Comparison of ENCODE assay signal across 38 mouse cellular contexts in the genomic region with DNA sequence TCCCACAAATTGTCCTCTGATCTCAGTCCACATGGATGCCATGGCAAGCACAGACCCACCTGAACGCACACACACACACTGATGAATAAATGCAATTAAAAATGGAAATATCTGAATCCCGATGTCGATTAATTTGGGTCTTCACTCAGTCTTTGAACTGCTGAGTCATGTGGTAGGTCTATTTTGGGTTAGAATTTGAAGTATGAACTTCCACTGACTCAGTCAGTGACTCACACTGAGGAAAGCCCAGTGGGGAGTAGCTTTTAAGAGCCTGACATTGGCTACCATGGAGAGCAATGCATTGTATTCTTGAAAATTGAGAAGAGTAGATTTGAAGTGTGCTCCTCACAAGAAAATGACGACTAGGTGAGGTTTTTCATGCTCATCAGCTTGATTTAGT. TPM values are rescaled to one million over a fixed set of nuclear protein-coding genes. Genes with fewer than 3 reads are reported as not detected.
DNase-seq lines count a peak whose midpoint lies in the region; ATAC-seq and TF ChIP-seq lines count a peak whose summit lies in the region.
"Had no signal": no experiment of that assay in that cellular context is flagged by ENCODE, and none has a peak within 500 bp of the region (broad histone marks: within the 10 kb centered on the region; RNA-seq: fewer than 3 reads in every experiment).

No protein-coding gene starts in this region.

- TF ChIP-seq POLR2A in MEL (IDR thresholded peaks at IDR 0.05; ENCODE audit: control insufficient read depth in 1 of 2, insufficient read depth in 1 of 2, low read depth in 1 of 2, low read length in 2 of 2, poor library complexity in 1 of 2): no peak

- H3K4me1 ChIP-seq in MEL (ENCODE audit: control insufficient read depth in 1 of 2, insufficient read depth in 2 of 2, low read length in 2 of 2): peaks cover 0 to 9% of the 10 kb centered on the region in 2 experiments; a peak in 2 of 4 replicates
- H3K4me1 ChIP-seq in hindbrain, embryonic 13.5 days (replicated peaks): no peaks in the 10 kb centered on the region
- H3K4me1 ChIP-seq: embryonic facial prominence, embryonic 13.5 days; hindbrain, embryonic 15.5 days; limb, embryonic 10.5 days; limb, embryonic 15.5 days; liver, embryonic 13.5 days; midbrain, embryonic 13.5 days; neural tube, embryonic 15.5 days had no signal

- H3K4me2 ChIP-seq in hindbrain, embryonic 13.5 days: no peak overlapping the region
- H3K4me2 ChIP-seq: embryonic facial prominence, embryonic 13.5 days; heart, embryonic 13.5 days; hindbrain, embryonic 15.5 days; limb, embryonic 15.5 days; liver, embryonic 13.5 days; midbrain, embryonic 13.5 days; neural tube, embryonic 15.5 days had no signal

- TF ChIP-seq CTCF in MEL (IDR thresholded peaks at IDR 0.05 in 2 of 3, conservative IDR thresholded peaks at IDR 0.05 in 1 of 3; ENCODE audit: control insufficient read depth in 1 of 3, insufficient read depth in 1 of 3, low read depth in 2 of 3, low read length in 3 of 3, poor library complexity in 1 of 3, severe bottlenecking in 1 of 3): no peak
- no peak for TF ChIP-seq CTCF in gastrocnemius, adult 2 months (IDR thresholded peaks at IDR 0.05)

- WGBS in hindbrain, embryonic 13.5 days: 79% methylated on average over 4 of the region's 4 CpGs

- no peaks in the 10 kb centered on the region for H3K79me2 ChIP-seq in MEL (ENCODE audit: control insufficient read depth, insufficient read depth, low read length, poor library complexity)

- TF ChIP-seq RAD21 in MEL (IDR thresholded peaks at IDR 0.05; ENCODE audit: low read depth, low read length): no peak

- intact Hi-C loops in gastrocnemius, adult 2 months (cut with DNase I): loop anchor here (5.0 kb wide), 1 partner anchor 70 kb away; no protein-coding TSS in a partner anchor

- H3K4me3 ChIP-seq in MEL (ENCODE audit: control insufficient read depth in 1 of 2, insufficient read depth in 1 of 2, low read depth in 2 of 2, low read length in 2 of 2): no peak overlapping the region
- no peak overlapping the region for H3K4me3 ChIP-seq in gastrocnemius, adult 2 months
- no peak overlapping the region for H3K4me3 ChIP-seq in hindbrain, embryonic 13.5 days
- H3K4me3 ChIP-seq: embryonic facial prominence, embryonic 13.5 days; erythroblast, embryonic 14.5 days; heart, adult 2 months; heart, embryonic 13.5 days; hindbrain, embryonic 15.5 days; limb, embryonic 10.5 days; limb, embryonic 15.5 days; liver, embryonic 13.5 days; megakaryocyte, embryonic 14.5 days; midbrain, embryonic 13.5 days; neural tube, embryonic 15.5 days had no signal

- H3K36me3 ChIP-seq in MEL (ENCODE audit: control insufficient read depth in 1 of 2, insufficient read depth in 2 of 2, low read length in 2 of 2): peaks cover 0 to 7% of the 10 kb centered on the region in 2 experiments; a peak in 2 of 4 replicates
- H3K36me3 ChIP-seq in hindbrain, embryonic 13.5 days: no peaks in the 10 kb centered on the region
- H3K36me3 ChIP-seq: embryonic facial prominence, embryonic 13.5 days; heart, embryonic 13.5 days; hindbrain, embryonic 15.5 days; limb, embryonic 10.5 days; limb, embryonic 15.5 days; liver, embryonic 13.5 days; midbrain, embryonic 13.5 days; neural tube, embryonic 15.5 days had no signal

- H3K9me3 ChIP-seq in MEL (replicated peaks; ENCODE audit: insufficient read depth, low read length): no peaks in the 10 kb centered on the region
- no peaks in the 10 kb centered on the region for H3K9me3 ChIP-seq in hindbrain, embryonic 13.5 days
- H3K9me3 ChIP-seq: embryonic facial prominence, embryonic 13.5 days; heart, embryonic 13.5 days; hindbrain, embryonic 15.5 days; limb, embryonic 10.5 days; limb, embryonic 15.5 days; liver, embryonic 13.5 days; megakaryocyte, embryonic 14.5 days; midbrain, embryonic 13.5 days; neural tube, embryonic 15.5 days had no signal

- H3K9ac ChIP-seq in MEL (ENCODE audit: control insufficient read depth, low read depth, low read length, poor library complexity, severe bottlenecking): no peak overlapping the region
- H3K9ac ChIP-seq in hindbrain, embryonic 13.5 days: no peak overlapping the region
- H3K9ac ChIP-seq: embryonic facial prominence, embryonic 13.5 days; heart, embryonic 13.5 days; hindbrain, embryonic 15.5 days; limb, embryonic 15.5 days; liver, embryonic 13.5 days; midbrain, embryonic 13.5 days; neural tube, embryonic 15.5 days had no signal

- TF ChIP-seq EP300 in MEL (IDR thresholded peaks at IDR 0.05; ENCODE audit: low read depth in 1 of 2, low read length in 2 of 2): no peak

- no peaks in the 10 kb centered on the region for H3K27me3 ChIP-seq in MEL (ENCODE audit: control insufficient read depth in 1 of 2, insufficient read depth in 2 of 2, low read length in 2 of 2)
- 0 out of 2 replicates have a peak, but pooled peaks cover 4% of the 10 kb centered on the region for H3K27me3 ChIP-seq in hindbrain, embryonic 13.5 days
- H3K27me3 ChIP-seq: hindbrain, embryonic 15.5 days; limb, embryonic 15.5 days; liver, embryonic 13.5 days; megakaryocyte, embryonic 14.5 days; midbrain, embryonic 13.5 days; neural tube, embryonic 15.5 days had no signal

- no peak for ATAC-seq in granulocyte monocyte progenitor cell, adult 5-6 weeks (replicated peaks; ENCODE audit: poor library complexity, severe bottlenecking)
- ATAC-seq in hindbrain, embryonic 13.5 days (ENCODE audit: low FRiP score): no peak
- ATAC-seq: activated CD4-positive, CD25-positive, alpha-beta regulatory T cell, adult 4 months; CD4-positive, CD25-positive, alpha-beta regulatory T cell, adult 4 months; forebrain, embryonic 14.5 days; inflammation-experienced regulatory T-cells, adult 6 months; lung, postnatal 0 days; midbrain, embryonic 13.5 days had no signal

- no peak overlapping the region for H3K27ac ChIP-seq in MEL (ENCODE audit: control insufficient read depth, low read depth, low read length)
- H3K27ac ChIP-seq in gastrocnemius, adult 2 months: no peak overlapping the region
- no peak overlapping the region for H3K27ac ChIP-seq in hindbrain, embryonic 13.5 days
- H3K27ac ChIP-seq: embryonic facial prominence, embryonic 13.5 days; heart, adult 2 months; heart, embryonic 13.5 days; hindbrain, embryonic 15.5 days; limb, embryonic 10.5 days; limb, embryonic 15.5 days; liver, embryonic 13.5 days; midbrain, embryonic 13.5 days; neural tube, embryonic 15.5 days had no signal

- peak; percentile 61 for DNase-seq in 3134 (ENCODE audit: extremely low read depth, insufficient read length, low spot score)
- DNase-seq in 3T3-L1 (ENCODE audit: low read depth, low spot score): peak; percentile 87
- DNase-seq in MEL (ENCODE audit: low read depth, low spot score): peak; percentile 33
- peak; percentile 74 for DNase-seq in brain, adult 2 months (ENCODE audit: low read depth, low spot score)
- no peak for DNase-seq in cerebellum, adult 9-11 months
- no peak for DNase-seq in gastrocnemius, adult 2 months
- DNase-seq: adrenal gland, postnatal 10 days; cerebellum, adult 9-10 months; gastrocnemius, postnatal 25 days; heart, adult 2 months; heart, postnatal 10 days; kidney, postnatal 4 days; layer of hippocampus, postnatal 36 days; liver, embryonic 13.5 days; lung, adult 18-20 months; lung, postnatal 4 days; right cerebral cortex, postnatal 25 days; thymus, postnatal 14 days had no signal

TF ChIP-seq in MEL, 35 proteins besides CTCF, POLR2A, EP300 and RAD21:
- TF ChIP-seq MAZ (IDR thresholded peaks at IDR 0.05; ENCODE audit: low read depth, low read length) (no peak), E2F4 (IDR thresholded peaks at IDR 0.05; ENCODE audit: borderline replicate concordance, low read depth, low read length) (no peak), RCOR1 (IDR thresholded peaks at IDR 0.05; ENCODE audit: low read depth, low read length) (no peak), NELFE (IDR thresholded peaks at IDR 0.05; ENCODE audit: low read depth, low read length) (no peak), TAL1 (IDR thresholded peaks at IDR 0.05; ENCODE audit: low read length) (no peak)

RNA-seq across cellular contexts. Expression of gene Cacng6, which starts 23.0 kb away (rescaled TPM):
- total RNA-seq in MEL (2012; rRNA removed): not detected in 2 replicates
- under 1 TPM in 1 of 2 experiments, not detected in 1; 0.08 TPM for polyA plus RNA-seq in MEL (2012; ENCODE audit: insufficient read depth in 1 of 2, insufficient read length in 2 of 2, low read depth in 1 of 2, low replicate concordance in 2 of 2, missing spikeins in 1 of 2)
- total RNA-seq in granulocyte monocyte progenitor cell, adult 5-6 weeks (2014; fragmentation: Nextera tagmentation): not detected in 2 replicates
- not detected in 2 replicates for total RNA-seq in granulocyte monocyte progenitor cell, adult 5-6 weeks (2017)
- 100 to 1,000 TPM; 102 to 120 TPM for total RNA-seq in gastrocnemius, adult 2 months (2021)
- polyA plus RNA-seq in hindbrain, embryonic 13.5 days (2015; fragmentation: Nextera tagmentation; extraction: Ambion mirVana): 0.13 and 0.16 TPM in 2 replicates
- total RNA-seq: hematopoietic stem cell, adult 5-6 weeks; monocyte, adult 5-6 weeks had no signal
- polyA plus RNA-seq: activated CD4-positive, CD25-positive, alpha-beta regulatory T cell, adult 4 months; CD4-positive, CD25-positive, alpha-beta regulatory T cell, adult 4 months; erythroblast, embryonic 14.5 days; hindbrain, embryonic 15.5 days; inflammation-experienced regulatory T-cells, adult 6 months; lung, postnatal 0 days; midbrain, embryonic 13.5 days; urinary bladder, adult 2 months had no signal

RNA-seq across cellular contexts. Expression of gene Tarm1, which starts 55.4 kb away (rescaled TPM):
- total RNA-seq in MEL (2012; rRNA removed): 1.7 and 1.9 TPM in 2 replicates
- polyA plus RNA-seq in MEL (2012; ENCODE audit: insufficient read depth in 1 of 2, insufficient read length in 2 of 2, low read depth in 1 of 2, low replicate concordance in 2 of 2, missing spikeins in 1 of 2): 1 to 10 TPM in 1 of 2 experiments, not detected in 1; 1.1 TPM
- not detected in 2 replicates for total RNA-seq in granulocyte monocyte progenitor cell, adult 5-6 weeks (2014; fragmentation: Nextera tagmentation)
- 0.41 and 0.95 TPM in 2 replicates for total RNA-seq in granulocyte monocyte progenitor cell, adult 5-6 weeks (2017)
- total RNA-seq in gastrocnemius, adult 2 months (2021): not detected
- polyA plus RNA-seq in hindbrain, embryonic 13.5 days (2015; fragmentation: Nextera tagmentation; extraction: Ambion mirVana): not detected in 2 replicates
- total RNA-seq: gastrocnemius, postnatal 25 days; heart, adult 2 months; heart, postnatal 10 days; layer of hippocampus, postnatal 36 days had no signal
- polyA plus RNA-seq: CD4-positive, CD25-positive, alpha-beta regulatory T cell, adult 4 months; embryonic facial prominence, embryonic 13.5 days; erythroblast, embryonic 14.5 days; forebrain, embryonic 14.5 days; heart, embryonic 13.5 days; hindbrain, embryonic 15.5 days; inflammation-experienced regulatory T-cells, adult 6 months; kidney, embryonic 16.5 days; limb, embryonic 10.5 days; midbrain, embryonic 13.5 days had no signal

RNA-seq across cellular contexts. Expression of gene Cacng8, which starts 56.5 kb away (rescaled TPM):
- total RNA-seq in MEL (2012; rRNA removed): 4.6 and 5.6 TPM in 2 replicates
- 1 to 10 TPM in 1 of 2 experiments, not detected in 1; 9.2 TPM for polyA plus RNA-seq in MEL (2012; ENCODE audit: insufficient read depth in 1 of 2, insufficient read length in 2 of 2, low read depth in 1 of 2, low replicate concordance in 2 of 2, missing spikeins in 1 of 2)
- 1.9 TPM in 1 of 2 replicates, not detected in the other for total RNA-seq in granulocyte monocyte progenitor cell, adult 5-6 weeks (2014; fragmentation: Nextera tagmentation)
- total RNA-seq in granulocyte monocyte progenitor cell, adult 5-6 weeks (2017): not detected in 2 replicates
- total RNA-seq in gastrocnemius, adult 2 months (2021): not detected
- polyA plus RNA-seq in hindbrain, embryonic 13.5 days (2015; fragmentation: Nextera tagmentation; extraction: Ambion mirVana): 12.4 and 12.9 TPM in 2 replicates
- total RNA-seq: gastrocnemius, postnatal 25 days; heart, adult 2 months; heart, postnatal 10 days; hematopoietic stem cell, adult 5-6 weeks; monocyte, adult 5-6 weeks had no signal
- polyA plus RNA-seq: activated CD4-positive, CD25-positive, alpha-beta regulatory T cell, adult 4 months; CD4-positive, CD25-positive, alpha-beta regulatory T cell, adult 4 months; erythroblast, embryonic 14.5 days; heart, adult 2 months; inflammation-experienced regulatory T-cells, adult 6 months had no signal

Comparison
In these comparisons a context has a peak if more than half of its experiments do, and no peak if none do; other contexts are left out.
1. DNase-seq: peak in 3134 (single experiment), 3T3-L1 (single experiment), MEL (single experiment) and brain, adult 2 months (single experiment); none in cerebellum, adult 9-11 months (single experiment) and gastrocnemius, adult 2 months (single experiment).
2. RNA of gene Cacng6, which starts 23.0 kb away (total RNA-seq): 102 to 120 TPM in gastrocnemius, adult 2 months; not detected in MEL and not detected in granulocyte monocyte progenitor cell, adult 5-6 weeks; every median in the first group is over 10 times any median in the second.